Mouse (Mus musculus) left cerebral cortex, postnatal 36 days (tissue): Measurements from ENCODE around the gene Camk1d. TPM values are rescaled to one million over a fixed set of nuclear protein-coding genes. Genes with fewer than 3 reads are reported as not detected.
A peak's percentile ranks its signal among the peaks of the same experiment; 100 is the strongest.

Source experiments
- DNase-seq, 2 experiments: peaks; one replicate each; pipeline ENCODE4 v3.0.0; 2021 to 2022; ENCODE audit warnings: low spot score in 2 of 2, mixed read lengths in 1 of 2
- intact Hi-C: fragments of 180-260 bp; cut with DNase I; formaldehyde crosslinking; loops from one replicate; pipeline ENCODE4 v1.15.1; 2025
- total RNA-seq, 2 experiments: library from RNA; stranded (reverse); gene quantifications; 2 replicates each; pipeline ENCODE4 v1.2.3; 2021

Gene Camk1d
- total RNA-seq, 2 experiments from 2014 or later, result 121 to 124 TPM

- intact Hi-C loops, result no loop called here
- no peak for DNase-seq
Observed at GRCm38 (mm10) chr2:5672906-5673589, 41.3 kb downstream of the Camk1d start.

GRCm38 (mm10) chr2:5670146-5670545 lies 44.2 kb downstream of the Camk1d start:
- DNase-seq, result no peak
- intact Hi-C loops, result no loop called here

- DNase-seq, result no peak
- intact Hi-C loops, result no loop called here
Observed at GRCm38 (mm10) chr2:5669498-5670040, 44.7 kb downstream of the Camk1d start.

GRCm38 (mm10) chr2:5668940-5669339 lies 45.4 kb downstream of the Camk1d start:
- intact Hi-C loops, result no loop called here
- DNase-seq, result no peak

GRCm38 (mm10) chr2:5663499-5663898 lies 50.8 kb downstream of the Camk1d start:
- intact Hi-C loops, result no loop called here
- DNase-seq, result no peak

- no peak for DNase-seq
- intact Hi-C loops, result no loop called here
Observed at GRCm38 (mm10) chr2:5661946-5662345, 52.4 kb downstream of the Camk1d start.

GRCm38 (mm10) chr2:5658000-5658399 lies 56.3 kb downstream of the Camk1d start:
- no peak for DNase-seq

GRCm38 (mm10) chr2:5656326-5656725 lies 58.0 kb downstream of the Camk1d start:
- no peak for DNase-seq

More at GRCm38 (mm10) chr2:5658000-5658399, 56.3 kb downstream of the Camk1d start:
- intact Hi-C loops, result no loop called here

GRCm38 (mm10) chr2:5652071-5652470 lies 62.2 kb downstream of the Camk1d start:
- no peak for DNase-seq
- intact Hi-C loops, result no loop called here

More at GRCm38 (mm10) chr2:5656326-5656725, 58.0 kb downstream of the Camk1d start:
- intact Hi-C loops, result no loop called here

GRCm38 (mm10) chr2:5651285-5651870 lies 62.9 kb downstream of the Camk1d start:
- intact Hi-C loops, result no loop called here
- no peak for DNase-seq

- DNase-seq, result no peak
- intact Hi-C loops, result no loop called here
Observed at GRCm38 (mm10) chr2:5649226-5649625, 65.1 kb downstream of the Camk1d start.

GRCm38 (mm10) chr2:5648764-5649163 lies 65.6 kb downstream of the Camk1d start:
- DNase-seq, result no peak
- intact Hi-C loops, result no loop called here

GRCm38 (mm10) chr2:5646322-5646721 lies 68.0 kb downstream of the Camk1d start:
- intact Hi-C loops, result no loop called here
- no peak for DNase-seq

- intact Hi-C loops, result no loop called here
- no peak for DNase-seq
Observed at GRCm38 (mm10) chr2:5645584-5645983, 68.7 kb downstream of the Camk1d start.

GRCm38 (mm10) chr2:5643937-5644336 lies 70.4 kb downstream of the Camk1d start:
- intact Hi-C loops, result no loop called here
- DNase-seq, result no peak

- no peak for DNase-seq
- intact Hi-C loops, result no loop called here
Observed at GRCm38 (mm10) chr2:5643226-5643625, 71.1 kb downstream of the Camk1d start.

- DNase-seq, result no peak
- intact Hi-C loops, result no loop called here
Observed at GRCm38 (mm10) chr2:5642624-5643023, 71.7 kb downstream of the Camk1d start.

- peak; percentile 19 to 33 for DNase-seq
- intact Hi-C loops, result no loop called here
Observed at GRCm38 (mm10) chr2:5641678-5642077, 72.6 kb downstream of the Camk1d start.

- intact Hi-C loops, result no loop called here
- DNase-seq, result no peak
Observed at GRCm38 (mm10) chr2:5640586-5640985, 73.7 kb downstream of the Camk1d start.

- intact Hi-C loops, result no loop called here
- DNase-seq, result peak; percentile 67 to 74
Observed at GRCm38 (mm10) chr2:5636801-5637742, 77.2 kb downstream of the Camk1d start.
